Comparison of ENCODE assay signal across 8 mouse cellular contexts in the genomic region with DNA sequence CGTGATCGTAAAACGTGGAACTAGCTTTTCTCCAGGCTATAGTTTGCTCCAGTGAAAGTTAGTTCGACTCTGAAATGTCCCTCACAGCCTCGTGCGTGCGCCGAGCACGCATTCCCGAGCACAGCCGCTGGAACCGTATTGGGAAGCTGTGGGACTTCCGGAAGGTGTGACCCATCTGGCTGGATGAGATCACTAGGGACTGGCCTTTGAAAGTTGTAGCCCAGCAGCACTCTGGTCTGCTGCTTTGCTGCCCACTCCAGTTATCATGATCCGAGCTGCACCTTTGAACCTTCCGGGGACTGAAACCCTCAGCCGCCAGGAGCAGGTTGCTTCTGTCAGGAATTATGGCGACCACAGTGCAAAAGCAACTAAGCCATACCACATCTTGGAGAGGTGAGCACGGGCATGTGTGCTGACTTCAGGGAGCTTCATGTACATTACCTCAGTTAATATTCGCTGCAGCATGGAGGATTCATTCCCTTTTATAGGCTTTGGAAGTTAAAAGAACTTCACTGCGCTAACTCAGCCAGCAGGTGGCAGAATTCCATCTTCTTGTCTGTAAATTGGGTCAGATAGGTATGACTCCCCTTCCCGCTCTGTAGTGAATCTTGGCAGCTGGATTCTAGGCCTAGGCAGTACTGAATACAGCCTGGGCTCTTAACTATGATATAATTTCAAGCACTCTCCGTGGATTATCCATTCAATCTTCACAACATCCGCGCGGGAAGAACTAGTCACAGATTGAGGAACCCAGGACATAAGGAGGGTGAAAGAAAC. TPM values are rescaled to one million over a fixed set of nuclear protein-coding genes. Genes with fewer than 3 reads are reported as not detected.
A peak's percentile ranks its signal among the peaks of the same experiment; 100 is the strongest.
DNase-seq lines count a peak whose midpoint lies in the region; ATAC-seq and TF ChIP-seq lines count a peak whose summit lies in the region.

No protein-coding gene starts in this region.

- WGBS in limb, embryonic 11.5 days, result 27% methylated on average over 25 of the region's 25 CpGs

- H3K36me3 ChIP-seq in G1E (replicated peaks), result no peaks in the 10 kb centered on the region
- H3K36me3 ChIP-seq in limb, embryonic 11.5 days (ENCODE audit: control insufficient read depth, insufficient read depth, low read length), result no peaks in the 10 kb centered on the region

- no peak overlapping the region for H3K4me2 ChIP-seq in limb, embryonic 11.5 days (ENCODE audit: low read depth, severe bottlenecking)

- peak; percentile 42 for TF ChIP-seq CTCF in G1E (IDR thresholded peaks at IDR 0.05; ENCODE audit: low read depth, low read length)

- peaks cover 22% of the 10 kb centered on the region for H3K4me1 ChIP-seq in G1E (ENCODE audit: insufficient read depth, low read depth, low read length)
- no peaks in the 10 kb centered on the region for H3K4me1 ChIP-seq in limb, embryonic 11.5 days (ENCODE audit: control insufficient read depth, insufficient read depth, low read length)

- H3K9me3 ChIP-seq in G1E (replicated peaks), result no peaks in the 10 kb centered on the region
- H3K9me3 ChIP-seq in limb, embryonic 11.5 days (ENCODE audit: control insufficient read depth, low read length), result no peaks in the 10 kb centered on the region

- H3K9ac ChIP-seq in limb, embryonic 11.5 days (ENCODE audit: low read length), result no peak overlapping the region

- peaks cover 10% of the 10 kb centered on the region; the same call in 1 of the 2 replicates for H3K27me3 ChIP-seq in G1E (ENCODE audit: insufficient read depth, low read length)
- peaks cover 14% of the 10 kb centered on the region; the same call in 1 of the 2 replicates for H3K27me3 ChIP-seq in limb, embryonic 11.5 days (ENCODE audit: control insufficient read depth, insufficient read depth, low read length)

- H3K27ac ChIP-seq in limb, embryonic 11.5 days (replicated peaks; ENCODE audit: low read depth, low read length), result no peak overlapping the region

- no peak for ATAC-seq in G1E (ENCODE audit: extremely low read depth, insufficient number of reproducible peaks, low FRiP score, poor library complexity, severe bottlenecking)
- no peak for ATAC-seq in limb, embryonic 11.5 days (ENCODE audit: insufficient number of reproducible peaks, low FRiP score, low TSS enrichment, low read depth)

- intact Hi-C loops in heart, postnatal 14 days (cut with DNase I), result loop anchor here (5.0 kb wide), 1 partner anchor 281 kb away; no protein-coding TSS in a partner anchor

- no peak overlapping the region for H3K4me3 ChIP-seq in G1E (ENCODE audit: low read depth, low read length)
- H3K4me3 ChIP-seq in limb, embryonic 11.5 days (ENCODE audit: low read depth, low read length), result no peak overlapping the region

- DNase-seq in layer of hippocampus, postnatal 10 days (ENCODE audit: low spot score in 2 of 2), result peak; percentile 49 to 61
- no peak for DNase-seq in layer of hippocampus, adult 11-12 months (ENCODE audit: low spot score)
- no peak for DNase-seq in G1E (ENCODE audit: low spot score)
- peak; percentile 84 for DNase-seq in embryo, embryonic 10.5 days (ENCODE audit: low spot score)
- peak; percentile 11 to 55 for DNase-seq in heart, postnatal 14 days
- peak; percentile 77 for DNase-seq in limb, embryonic 11.5 days (ENCODE audit: low spot score)
- DNase-seq in natural killer cell, adult 2 months (ENCODE audit: low spot score in 2 of 2), result peak; percentile 19 to 41
- no peak for DNase-seq in Muller cell, postnatal 12 days (ENCODE audit: inconsistent ontology term)

RNA-seq across cellular contexts. Expression of gene Htatip2, which starts 6.0 kb away (rescaled TPM):
- 1 to 10 TPM; 6.5 to 8.7 TPM for total RNA-seq in layer of hippocampus, postnatal 10 days (2021)
- total RNA-seq in G1E (2014; fragmentation: Nextera tagmentation) (35.6 and 38.5 TPM in 2 replicates), G1E (2017) (25.5 and 27.8 TPM in 2 replicates)
- 13.1 and 14.0 TPM in 2 replicates for polyA plus RNA-seq in G1E (2012)
- 1 to 10 TPM; 5.3 to 6.9 TPM for total RNA-seq in heart, postnatal 14 days (2021)
- 2.5 and 3.8 TPM in 2 replicates for polyA plus RNA-seq in limb, embryonic 11.5 days (2014; fragmentation: Nextera tagmentation; extraction: Ambion mirVana)

RNA-seq across cellular contexts. Expression of gene Prmt3, which starts 25.2 kb away (rescaled TPM):
- total RNA-seq in layer of hippocampus, postnatal 10 days (2021), result 10 to 100 TPM; 35.3 to 40.6 TPM
- total RNA-seq in G1E (2014; fragmentation: Nextera tagmentation), result 111 and 112 TPM in 2 replicates
- total RNA-seq in G1E (2017), result 76.4 and 78.5 TPM in 2 replicates
- polyA plus RNA-seq in G1E (2012), result 113 and 128 TPM in 2 replicates
- total RNA-seq in heart, postnatal 14 days (2021), result 10 to 100 TPM; 10.1 to 10.2 TPM
- 51.8 and 54.4 TPM in 2 replicates for polyA plus RNA-seq in limb, embryonic 11.5 days (2014; fragmentation: Nextera tagmentation; extraction: Ambion mirVana)

Comparison
In these comparisons a context has a peak if more than half of its experiments do, and no peak if none do; other contexts are left out.
1. DNase-seq: peak in layer of hippocampus, postnatal 10 days (2 of 2), embryo, embryonic 10.5 days (single experiment), heart, postnatal 14 days (2 of 2), limb, embryonic 11.5 days (single experiment) and natural killer cell, adult 2 months (2 of 2); none in layer of hippocampus, adult 11-12 months (single experiment), G1E (single experiment) and Muller cell, postnatal 12 days (single experiment).